Comparison of ENCODE assay signal across 8 mouse cellular contexts in genomic region chr12:84362872-84363271, GRCm38 (mm10). TPM values are rescaled to one million over a fixed set of nuclear protein-coding genes. Genes with fewer than 3 reads are reported as not detected.
DNase-seq lines count a peak whose midpoint lies in the region; ATAC-seq lines count a peak whose summit lies in the region.

No protein-coding gene starts in this region.

- H3K27ac ChIP-seq in heart, embryonic 13.5 days (replicated peaks), result no peak overlapping the region
- H3K27ac ChIP-seq in hindbrain, embryonic 11.5 days (ENCODE audit: low read depth, low read length), result no peak overlapping the region
- H3K27ac ChIP-seq in midbrain, embryonic 11.5 days (ENCODE audit: low read depth, low read length), result no peak overlapping the region

- peak overlapping the region; percentile 92 for H3K9ac ChIP-seq in heart, embryonic 13.5 days
- H3K9ac ChIP-seq in hindbrain, embryonic 11.5 days (ENCODE audit: low read depth, low read length), result no peak overlapping the region
- peak overlapping the region; percentile 30; the same call in 1 of the 2 replicates for H3K9ac ChIP-seq in midbrain, embryonic 11.5 days (ENCODE audit: low read length)

- no peaks in the 10 kb centered on the region for H3K9me3 ChIP-seq in heart, embryonic 13.5 days
- no peaks in the 10 kb centered on the region for H3K9me3 ChIP-seq in hindbrain, embryonic 11.5 days (ENCODE audit: control insufficient read depth, low read length)
- H3K9me3 ChIP-seq in midbrain, embryonic 11.5 days (ENCODE audit: control insufficient read depth, low read length), result no peaks in the 10 kb centered on the region

- H3K4me3 ChIP-seq in heart, embryonic 13.5 days, result peak overlapping the region; percentile 91
- H3K4me3 ChIP-seq in hindbrain, embryonic 11.5 days (ENCODE audit: low read depth, low read length), result peak overlapping the region; percentile 71
- H3K4me3 ChIP-seq in midbrain, embryonic 11.5 days (ENCODE audit: low read depth, low read length), result peak overlapping the region; percentile 97

- H3K4me1 ChIP-seq in heart, embryonic 13.5 days, result peaks cover 49% of the 10 kb centered on the region
- no peaks in the 10 kb centered on the region for H3K4me1 ChIP-seq in hindbrain, embryonic 11.5 days (replicated peaks; ENCODE audit: control insufficient read depth, insufficient read depth, low read length)
- peaks cover 11% of the 10 kb centered on the region for H3K4me1 ChIP-seq in midbrain, embryonic 11.5 days (ENCODE audit: control insufficient read depth, insufficient read depth, low read length)

- ATAC-seq in heart, embryonic 13.5 days (ENCODE audit: extremely low read depth, insufficient number of reproducible peaks, low FRiP score, low TSS enrichment), result no peak
- no peak for ATAC-seq in hindbrain, embryonic 11.5 days (ENCODE audit: low FRiP score)
- no peak for ATAC-seq in midbrain, embryonic 11.5 days (ENCODE audit: low FRiP score)

- H3K4me2 ChIP-seq in heart, embryonic 13.5 days, result peak overlapping the region; percentile 89
- H3K4me2 ChIP-seq in hindbrain, embryonic 11.5 days (replicated peaks; ENCODE audit: low read depth, low read length), result peak overlapping the region; percentile 69; the same call in 1 of the 2 replicates
- H3K4me2 ChIP-seq in midbrain, embryonic 11.5 days, result peak overlapping the region; percentile 85

- WGBS in heart, embryonic 13.5 days, result 35% methylated on average over 2 of the region's 2 CpGs
- 72% methylated on average over 2 of the region's 2 CpGs for WGBS in hindbrain, embryonic 11.5 days
- WGBS in midbrain, embryonic 11.5 days, result 81% methylated on average over 2 of the region's 2 CpGs

- peaks cover 12% of the 10 kb centered on the region for H3K36me3 ChIP-seq in heart, embryonic 13.5 days
- no peaks in the 10 kb centered on the region for H3K36me3 ChIP-seq in hindbrain, embryonic 11.5 days (ENCODE audit: control insufficient read depth, insufficient read depth, low read length)
- H3K36me3 ChIP-seq in midbrain, embryonic 11.5 days (ENCODE audit: control insufficient read depth, insufficient read depth, low read length), result no peaks in the 10 kb centered on the region; the same call in 1 of the 2 replicates

- DNase-seq in heart, adult 18-20 months, result no peak
- peak; percentile 23 for DNase-seq in NIH3T3 (ENCODE audit: low read depth)
- DNase-seq in hindbrain, embryonic 11.5 days (ENCODE audit: low spot score), result no peak
- peak; percentile 6 for DNase-seq in midbrain, embryonic 11.5 days (ENCODE audit: low spot score, missing footprints)
- DNase-seq in frontal cortex, postnatal 10 days (ENCODE audit: low spot score in 2 of 2), result no peak
- no peak for DNase-seq in layer of hippocampus, adult 18-20 months (ENCODE audit: low spot score in 2 of 2)
- DNase-seq in kidney, adult 11 months, result no peak

- H3K27me3 ChIP-seq in heart, embryonic 13.5 days (replicated peaks), result no peaks in the 10 kb centered on the region
- H3K27me3 ChIP-seq in hindbrain, embryonic 11.5 days (ENCODE audit: control insufficient read depth, insufficient read depth, low read length), result no peaks in the 10 kb centered on the region
- H3K27me3 ChIP-seq in midbrain, embryonic 11.5 days (ENCODE audit: control insufficient read depth, insufficient read depth, low read length), result no peaks in the 10 kb centered on the region

RNA-seq across cellular contexts. Expression of gene Fam161b, which starts 1.2 kb away (rescaled TPM):
- 4.6 and 4.9 TPM in 2 replicates for polyA plus RNA-seq in heart, embryonic 13.5 days (2015; fragmentation: Nextera tagmentation; extraction: Ambion mirVana)
- total RNA-seq in heart, adult 18-20 months (2021), result 1 to 10 TPM; 8.8 to 9.2 TPM
- polyA plus RNA-seq in hindbrain, embryonic 11.5 days (2014; fragmentation: Nextera tagmentation; extraction: Ambion mirVana), result 8.7 and 11.2 TPM in 2 replicates
- 7.3 and 10.0 TPM in 2 replicates for polyA plus RNA-seq in midbrain, embryonic 11.5 days (2014; fragmentation: Nextera tagmentation; extraction: Ambion mirVana)
- total RNA-seq in layer of hippocampus, adult 18-20 months (2021), result 10 to 100 TPM; 12.4 to 13.0 TPM

RNA-seq across cellular contexts. Expression of gene Coq6, which starts 1.4 kb away (rescaled TPM):
- polyA plus RNA-seq in heart, embryonic 13.5 days (2015; fragmentation: Nextera tagmentation; extraction: Ambion mirVana), result 65.9 and 73.0 TPM in 2 replicates
- total RNA-seq in heart, adult 18-20 months (2021), result 100 to 1,000 TPM; 110 to 112 TPM
- 39.0 and 42.2 TPM in 2 replicates for polyA plus RNA-seq in hindbrain, embryonic 11.5 days (2014; fragmentation: Nextera tagmentation; extraction: Ambion mirVana)
- polyA plus RNA-seq in midbrain, embryonic 11.5 days (2014; fragmentation: Nextera tagmentation; extraction: Ambion mirVana), result 42.0 and 42.6 TPM in 2 replicates
- 10 to 100 TPM; 21.2 to 22.7 TPM for total RNA-seq in layer of hippocampus, adult 18-20 months (2021)

RNA-seq across cellular contexts. Expression of gene Entpd5, which starts 46.0 kb away (rescaled TPM):
- polyA plus RNA-seq in heart, embryonic 13.5 days (2015; fragmentation: Nextera tagmentation; extraction: Ambion mirVana), result 23.1 and 26.9 TPM in 2 replicates
- 10 to 100 TPM; 74.0 to 80.2 TPM for total RNA-seq in heart, adult 18-20 months (2021)
- 10.6 and 12.0 TPM in 2 replicates for polyA plus RNA-seq in hindbrain, embryonic 11.5 days (2014; fragmentation: Nextera tagmentation; extraction: Ambion mirVana)
- 8.8 and 9.3 TPM in 2 replicates for polyA plus RNA-seq in midbrain, embryonic 11.5 days (2014; fragmentation: Nextera tagmentation; extraction: Ambion mirVana)
- total RNA-seq in layer of hippocampus, adult 18-20 months (2021), result 10 to 100 TPM; 21.5 to 26.1 TPM

RNA-seq across cellular contexts. Expression of gene Bbof1, which starts 46.0 kb away (rescaled TPM):
- polyA plus RNA-seq in heart, embryonic 13.5 days (2015; fragmentation: Nextera tagmentation; extraction: Ambion mirVana), result 0.62 and 1.6 TPM in 2 replicates
- 1 to 10 TPM; 1.4 to 1.5 TPM for total RNA-seq in heart, adult 18-20 months (2021)
- polyA plus RNA-seq in hindbrain, embryonic 11.5 days (2014; fragmentation: Nextera tagmentation; extraction: Ambion mirVana), result 1.5 and 2.4 TPM in 2 replicates
- 0.70 and 0.81 TPM in 2 replicates for polyA plus RNA-seq in midbrain, embryonic 11.5 days (2014; fragmentation: Nextera tagmentation; extraction: Ambion mirVana)
- 10 to 100 TPM in 1 of 2 experiments, 1 to 10 TPM in 1; 8.4 to 10.1 TPM for total RNA-seq in layer of hippocampus, adult 18-20 months (2021)

RNA-seq across cellular contexts. Expression of gene Zfp410, which starts 46.2 kb away (rescaled TPM):
- polyA plus RNA-seq in heart, embryonic 13.5 days (2015; fragmentation: Nextera tagmentation; extraction: Ambion mirVana), result 52.0 and 58.0 TPM in 2 replicates
- total RNA-seq in heart, adult 18-20 months (2021), result 10 to 100 TPM; 22.5 to 24.7 TPM
- polyA plus RNA-seq in hindbrain, embryonic 11.5 days (2014; fragmentation: Nextera tagmentation; extraction: Ambion mirVana), result 126 TPM in 2 replicates
- 121 and 122 TPM in 2 replicates for polyA plus RNA-seq in midbrain, embryonic 11.5 days (2014; fragmentation: Nextera tagmentation; extraction: Ambion mirVana)
- 10 to 100 TPM; 34.2 to 37.1 TPM for total RNA-seq in layer of hippocampus, adult 18-20 months (2021)

Comparison
In these comparisons a context has a peak if more than half of its experiments do, and no peak if none do; other contexts are left out.
1. DNase-seq: peak in NIH3T3 (single experiment) and midbrain, embryonic 11.5 days (single experiment); none in heart, adult 18-20 months (0 of 2), hindbrain, embryonic 11.5 days (single experiment), frontal cortex, postnatal 10 days (0 of 2), layer of hippocampus, adult 18-20 months (0 of 2) and kidney, adult 11 months (single experiment).
2. Peak in every context shown above with its lines, with median percentiles within 50 percentile points of each other: H3K4me2 ChIP-seq and H3K4me3 ChIP-seq.